Mouse (Mus musculus) erythroblast, embryonic 14.5 days (primary cell): ENCODE data around the gene Bzw2. TPM values are rescaled to one million over a fixed set of nuclear protein-coding genes. Genes with fewer than 3 reads are reported as not detected.

Source experiments
- H3K27me3 ChIP-seq: 2 replicates; pipeline ENCODE4 v1.6.1; 2012; ENCODE audit warnings: inconsistent platforms; ENCODE audit not compliant: control insufficient read depth
- H3K36me3 ChIP-seq: 2 replicates; pipeline ENCODE4 v1.6.1; 2012; ENCODE audit warnings: mild to moderate bottlenecking, inconsistent platforms; ENCODE audit not compliant: control insufficient read depth
- H3K4me1 ChIP-seq: 2 replicates; pipeline ENCODE4 v1.6.1; 2012; ENCODE audit warnings: inconsistent platforms; ENCODE audit not compliant: control insufficient read depth
- H3K4me3 ChIP-seq: replicated peaks from 2 replicates; pipeline ENCODE3; 2012; ENCODE audit warnings: moderate library complexity, mild to moderate bottlenecking, inconsistent platforms
- H3K9me3 ChIP-seq: 2 replicates; pipeline ENCODE4 v1.6.1; 2012; ENCODE audit warnings: low read length, inconsistent platforms, mixed read lengths; ENCODE audit not compliant: control insufficient read depth
- GATA1 ChIP-seq: IDR thresholded peaks from 2 replicates; pipeline ENCODE4 v1.6.1; 2012; ENCODE audit warnings: low read length, inconsistent platforms, mixed read lengths
- TAL1 ChIP-seq: IDR thresholded peaks from 3 replicates; pipeline ENCODE4 v1.6.1; 2012; ENCODE audit warnings: low read length, inconsistent platforms, mixed read lengths
- polyA plus RNA-seq: library from polyadenylated mRNA; stranded (reverse); fragments of >175 nt; gene quantifications from 2 replicates; pipeline ENCODE4 v1.2.3, GENCODE M21; 2012

Bzw2 gene
- polyA plus RNA-seq, 1 experiment, result 0.22 TPM

DNA sequence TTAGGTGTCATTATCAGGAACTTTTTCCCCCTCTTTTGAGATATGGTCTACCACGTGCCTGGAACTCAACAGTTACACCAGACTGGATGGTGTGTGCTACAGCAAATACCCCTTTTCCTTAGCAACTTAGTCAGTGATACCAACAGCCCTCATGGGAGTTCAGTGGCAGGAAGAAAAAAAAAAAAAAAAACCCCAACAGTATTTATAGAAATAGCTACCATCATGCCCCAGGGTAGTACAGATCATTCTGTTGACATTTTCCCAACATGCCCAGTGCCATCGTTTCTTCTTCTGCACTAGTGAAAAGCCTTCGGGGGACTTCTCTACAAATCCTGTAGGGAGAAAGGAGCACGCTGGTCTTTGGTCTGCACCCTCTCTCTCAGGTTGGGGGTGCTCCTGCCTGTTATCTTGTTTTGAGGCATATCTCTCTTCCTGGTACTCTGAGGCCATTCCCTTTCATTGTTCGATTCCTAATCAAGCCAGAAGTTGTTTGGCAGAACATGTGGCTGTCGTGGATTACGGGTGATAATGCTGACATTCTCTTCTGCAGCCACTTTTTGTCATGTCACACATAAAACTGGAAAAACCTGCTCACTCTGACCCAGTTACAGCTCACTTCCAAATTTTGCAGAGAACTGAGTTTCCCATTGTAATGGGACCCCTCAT, 6.4 kb upstream of the Bzw2 start:
- Histone ChIP-seq H3K4me3 (no peak overlapping the region), H3K36me3 (no peaks in the 10 kb centered on the region; the same call in 1 of the 2 replicates), H3K9me3 (no peaks in the 10 kb centered on the region)

DNA sequence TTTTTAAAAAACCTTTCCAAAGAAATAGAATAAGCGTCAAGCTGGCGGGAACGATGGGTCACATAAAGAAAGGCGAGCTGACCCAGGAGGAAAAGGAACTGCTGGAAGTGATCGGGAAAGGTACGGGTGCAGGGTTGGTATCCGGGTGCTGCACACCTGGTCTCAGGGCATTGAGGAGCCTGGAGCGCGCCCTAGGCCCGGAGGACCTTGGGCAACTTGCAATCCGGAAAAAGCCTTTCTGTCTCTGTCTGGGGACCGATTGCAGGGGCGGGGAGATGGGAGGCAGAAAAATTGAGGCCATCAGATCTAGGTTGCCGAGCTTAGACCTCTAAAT, 609 bp downstream of the Bzw2 start:
- Histone ChIP-seq H3K27me3 (no peaks in the 10 kb centered on the region), H3K4me1 (peaks cover 42% of the 10 kb centered on the region), H3K9me3 (no peaks in the 10 kb centered on the region), H3K36me3 (no peaks in the 10 kb centered on the region), H3K4me3 (peak overlapping the region; percentile 90)
- TF ChIP-seq TAL1, result no peak
- no peak for TF ChIP-seq GATA1

More for the DNA sequence above, 6.4 kb upstream of the Bzw2 start:
- H3K27me3 ChIP-seq, result no peaks in the 10 kb centered on the region
- TF ChIP-seq GATA1, result no peak
- no peak for TF ChIP-seq TAL1
- peaks cover 12% of the 10 kb centered on the region for H3K4me1 ChIP-seq

DNA sequence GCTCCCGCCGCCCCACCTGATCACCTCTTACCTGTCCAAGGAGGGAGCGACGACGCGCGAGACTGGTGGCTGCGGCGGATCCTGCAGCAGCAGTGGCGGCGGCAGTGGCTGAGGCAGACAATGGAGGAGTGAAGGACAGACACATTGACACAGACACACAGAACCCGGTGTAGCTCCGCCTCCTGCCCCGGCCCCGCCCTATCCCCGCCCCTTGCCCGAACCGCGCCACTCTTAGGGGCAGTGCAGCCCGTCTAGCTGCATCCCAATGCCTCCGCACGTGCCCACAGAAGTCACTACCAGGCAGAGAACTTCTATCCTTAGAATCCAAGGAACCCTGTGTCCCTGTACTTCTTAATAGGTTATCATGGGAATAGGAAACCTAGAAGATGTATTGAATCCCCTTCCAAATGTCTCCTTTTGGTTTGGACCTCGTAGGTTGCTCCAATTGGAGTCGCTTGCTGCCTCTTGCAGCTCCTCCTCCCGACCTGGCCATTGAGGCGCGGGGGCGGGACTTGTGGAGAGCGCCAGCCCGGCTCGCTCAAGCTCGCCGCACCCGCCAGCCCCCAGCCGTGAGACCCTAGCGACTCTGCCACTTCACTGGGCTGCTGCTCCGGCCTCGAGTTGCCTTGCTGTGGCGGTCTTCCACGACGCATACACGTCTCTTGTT, 1.1 kb downstream of the Bzw2 start, which contains the start of gene Ankmy2:
Ankmy2 (plus strand) TSS at position 478 of the 667 bp plus-strand sequence.
- H3K27me3 ChIP-seq, result no peaks in the 10 kb centered on the region
- H3K9me3 ChIP-seq, result no peaks in the 10 kb centered on the region
- H3K4me1 ChIP-seq, result peaks cover 42% of the 10 kb centered on the region
- peak within 1 kb of the TSS; percentile 90 for H3K4me3 ChIP-seq
- H3K36me3 ChIP-seq, result no peaks in the 10 kb centered on the region
- no peak for TF ChIP-seq GATA1
- TF ChIP-seq TAL1, result no peak

DNA sequence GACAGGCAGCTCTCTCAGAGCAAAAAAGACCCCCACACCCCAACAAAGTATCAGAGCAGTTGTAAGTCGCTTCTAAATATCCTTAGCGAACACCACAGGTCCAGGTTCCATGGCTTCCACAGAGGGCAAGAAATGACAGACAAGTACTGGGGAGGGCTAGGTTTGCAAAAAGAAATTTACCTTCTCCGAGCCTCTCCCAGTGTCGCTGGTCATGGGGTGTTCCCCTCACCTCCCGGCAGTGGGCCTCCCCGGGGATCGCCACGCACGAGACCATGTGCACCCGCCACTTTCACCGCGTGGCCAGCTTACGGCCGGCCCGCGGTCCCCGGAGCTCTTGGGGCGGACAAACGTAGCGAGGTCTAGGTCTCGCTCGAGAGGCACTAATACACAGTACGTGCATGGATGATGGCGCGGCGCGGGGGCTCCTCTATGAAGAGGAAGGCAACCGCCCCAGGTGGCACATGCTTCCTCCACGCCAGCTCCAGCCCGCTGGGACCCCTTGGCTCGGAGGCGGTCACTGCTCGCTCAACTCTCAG, 1.7 kb downstream of the Bzw2 start:
- H3K9me3 ChIP-seq, result no peaks in the 10 kb centered on the region
- peaks cover 42% of the 10 kb centered on the region for H3K4me1 ChIP-seq
- no peaks in the 10 kb centered on the region for H3K36me3 ChIP-seq
- H3K4me3 ChIP-seq, result peak overlapping the region; percentile 90
- no peak for TF ChIP-seq GATA1
- no peak for TF ChIP-seq TAL1
- no peaks in the 10 kb centered on the region for H3K27me3 ChIP-seq

DNA sequence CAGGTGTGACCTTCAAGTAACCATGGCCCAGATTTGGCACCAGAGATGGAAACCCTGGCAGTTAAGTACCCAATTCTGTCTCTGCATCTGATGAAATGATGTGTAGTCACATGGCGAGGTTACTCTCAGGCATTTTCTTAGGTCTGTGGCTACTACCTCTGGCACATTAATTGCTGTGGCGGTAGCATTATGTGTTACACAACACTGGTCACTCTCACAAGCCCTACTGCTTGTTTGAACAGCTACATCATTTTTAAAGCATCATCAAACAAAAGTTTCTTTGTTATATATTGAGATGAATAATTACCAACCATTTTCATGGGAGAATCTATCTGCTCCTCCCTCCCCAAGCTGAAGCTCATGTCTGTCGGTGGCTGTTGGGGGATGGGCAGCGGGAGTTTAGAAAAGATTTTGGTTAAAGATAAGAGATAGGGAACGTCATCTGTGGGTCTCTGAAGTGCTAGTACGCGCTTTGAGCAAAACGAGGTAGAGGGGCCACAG, 2.7 kb downstream of the Bzw2 start:
- Histone ChIP-seq H3K4me1 (peaks cover 42% of the 10 kb centered on the region), H3K4me3 (peak overlapping the region; percentile 90), H3K9me3 (no peaks in the 10 kb centered on the region), H3K36me3 (no peaks in the 10 kb centered on the region), H3K27me3 (no peaks in the 10 kb centered on the region)
- TF ChIP-seq GATA1 (no peak), TAL1 (no peak)

DNA sequence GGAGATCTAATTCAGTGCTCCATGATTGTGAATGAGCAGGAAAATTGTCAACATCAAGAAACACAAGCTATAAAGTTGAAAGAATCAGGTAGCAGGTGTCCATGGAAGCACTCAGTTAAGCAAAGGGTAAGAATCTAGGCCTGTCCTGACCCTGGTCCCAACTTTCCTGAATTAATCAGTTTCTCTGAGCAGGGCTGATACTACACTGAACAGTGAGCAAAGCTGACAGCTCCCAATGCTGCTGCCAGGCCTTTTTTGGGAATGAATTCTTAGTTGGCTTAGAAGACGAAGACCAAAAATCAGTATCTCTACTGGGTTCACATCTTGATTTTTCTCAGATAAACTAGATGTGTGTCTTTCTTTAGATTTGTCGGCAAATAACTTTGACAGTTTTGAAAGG, 7.1 kb downstream of the Bzw2 start:
- Histone ChIP-seq H3K4me3 (no peak overlapping the region), H3K4me1 (peaks cover 14% of the 10 kb centered on the region), H3K9me3 (peaks cover 1% of the 10 kb centered on the region; the same call in 1 of the 2 replicates), H3K36me3 (no peaks in the 10 kb centered on the region), H3K27me3 (no peaks in the 10 kb centered on the region)
- TF ChIP-seq TAL1 (no peak), GATA1 (no peak)

DNA sequence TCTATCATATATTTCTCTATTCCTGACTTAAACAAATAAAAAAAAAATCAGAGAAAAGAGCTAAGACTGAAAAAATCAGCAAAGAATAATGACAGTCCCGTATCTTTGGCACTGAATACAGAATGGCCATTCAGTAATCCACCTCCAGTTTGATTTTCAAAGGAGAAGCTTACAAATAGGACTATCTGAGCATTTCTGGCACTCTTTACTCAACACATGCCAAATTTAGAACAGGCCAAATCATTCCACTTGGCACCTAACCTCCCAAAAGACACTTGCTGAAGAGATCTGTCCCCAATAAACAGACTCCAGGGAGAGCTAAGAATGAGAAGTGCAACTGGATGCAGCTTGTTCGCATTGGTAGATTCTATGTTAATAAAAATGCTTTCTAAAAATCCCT, 7.6 kb downstream of the Bzw2 start:
- peaks cover 3% of the 10 kb centered on the region; the same call in 1 of the 2 replicates for H3K9me3 ChIP-seq
- no peaks in the 10 kb centered on the region for H3K36me3 ChIP-seq
- no peak overlapping the region for H3K4me3 ChIP-seq
- no peak for TF ChIP-seq TAL1
- TF ChIP-seq GATA1, result no peak
- peaks cover 13% of the 10 kb centered on the region for H3K4me1 ChIP-seq
- H3K27me3 ChIP-seq, result no peaks in the 10 kb centered on the region

DNA sequence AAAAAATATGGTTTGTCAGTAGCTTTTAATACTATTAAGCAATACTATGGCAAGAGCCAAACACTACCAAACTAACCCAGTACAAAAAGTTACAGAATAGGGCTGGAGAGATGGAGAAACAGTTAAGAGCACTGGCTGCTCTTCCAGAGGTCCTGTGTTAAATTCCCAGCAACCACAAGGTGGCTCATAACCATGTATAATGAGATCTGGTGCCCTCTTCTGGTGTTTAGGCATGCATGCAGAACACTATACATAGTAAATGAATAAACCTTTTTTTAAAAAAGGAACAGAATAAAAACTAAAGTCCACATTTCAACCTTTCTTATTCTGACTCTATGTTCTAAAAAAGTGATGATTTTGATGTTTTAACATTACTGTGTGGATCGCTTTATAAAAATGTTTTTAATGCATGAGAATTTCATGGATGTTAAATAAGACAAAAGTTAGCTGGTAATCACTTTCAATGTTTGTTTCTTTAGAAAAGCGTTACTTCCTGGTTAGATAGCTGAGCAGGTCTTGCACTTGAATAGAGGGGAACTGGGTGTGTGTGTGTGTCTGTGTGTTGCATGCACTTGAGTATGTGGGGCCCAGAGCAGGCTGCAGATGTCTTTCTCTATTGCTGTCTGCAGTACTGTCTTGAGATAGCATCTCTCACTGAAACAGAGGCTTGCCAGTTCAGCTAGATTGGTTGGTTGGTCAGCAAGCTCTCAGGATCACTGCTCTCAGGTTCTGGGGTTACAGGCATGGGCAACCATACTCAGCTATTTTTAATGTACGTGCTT, 11.5 kb downstream of the Bzw2 start:
- no peaks in the 10 kb centered on the region for H3K36me3 ChIP-seq
- no peaks in the 10 kb centered on the region for H3K27me3 ChIP-seq
- H3K4me3 ChIP-seq, result no peak overlapping the region
- H3K9me3 ChIP-seq, result peaks cover 3% of the 10 kb centered on the region; the same call in 1 of the 2 replicates
- TF ChIP-seq GATA1, result no peak
- no peak for TF ChIP-seq TAL1
- peaks cover 7% of the 10 kb centered on the region for H3K4me1 ChIP-seq

DNA sequence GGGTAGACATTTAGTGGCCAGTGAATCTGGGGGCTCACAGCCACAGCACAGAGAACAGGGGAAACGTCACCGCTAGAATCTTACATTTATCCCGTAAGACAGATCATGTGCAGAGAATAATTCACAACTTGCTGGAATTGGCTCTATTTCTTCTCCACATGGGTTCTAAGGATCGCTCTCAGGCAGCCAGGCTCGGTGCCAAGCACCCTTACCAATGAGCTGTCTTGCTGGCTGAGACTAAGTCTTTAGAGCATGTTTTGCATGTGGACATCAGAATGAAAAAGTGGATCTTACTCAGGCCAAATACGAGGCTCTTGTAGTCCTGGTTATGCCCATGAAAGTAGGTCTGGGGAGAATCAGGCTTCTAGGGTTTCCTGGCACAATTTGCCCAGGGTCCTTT, 17.5 kb downstream of the Bzw2 start:
- H3K9me3 ChIP-seq, result no peaks in the 10 kb centered on the region
- no peak overlapping the region for H3K4me3 ChIP-seq
- H3K27me3 ChIP-seq, result no peaks in the 10 kb centered on the region
- no peaks in the 10 kb centered on the region; the same call in 1 of the 2 replicates for H3K36me3 ChIP-seq
- TF ChIP-seq GATA1, result no peak
- no peak for TF ChIP-seq TAL1
- peaks cover 3% of the 10 kb centered on the region for H3K4me1 ChIP-seq
